Mouse (Mus musculus): ENCODE measurements around the gene Tmem132d. TPM values are rescaled to one million over a fixed set of nuclear protein-coding genes. Genes with fewer than 3 reads are reported as not detected.

The Tmem132d gene
- total RNA-seq, 1 experiment from 2014 or later = not detected

- DNase-seq = no peak
These were observed 27.8 kb downstream of the Tmem132d start for GRCm38 (mm10) chr5:128405071-128405470.

- no peak for DNase-seq
These were observed 28.7 kb downstream of the Tmem132d start for GRCm38 (mm10) chr5:128404223-128404622.

GRCm38 (mm10) chr5:128392372-128392771 lies 40.5 kb downstream of the Tmem132d start:
- no peak for DNase-seq

- no peak for DNase-seq
These were observed 43.2 kb downstream of the Tmem132d start for GRCm38 (mm10) chr5:128389665-128390064.

- DNase-seq = no peak
These were observed 44.3 kb downstream of the Tmem132d start for GRCm38 (mm10) chr5:128388358-128389141.

GRCm38 (mm10) chr5:128369814-128370213 lies 63.1 kb downstream of the Tmem132d start:
- DNase-seq = no peak

GRCm38 (mm10) chr5:128369111-128369510 lies 63.8 kb downstream of the Tmem132d start:
- no peak for DNase-seq

- no peak for DNase-seq
These were observed 67.5 kb downstream of the Tmem132d start for GRCm38 (mm10) chr5:128365261-128365985.

GRCm38 (mm10) chr5:128360946-128361675 lies 71.8 kb downstream of the Tmem132d start:
- no peak for DNase-seq

- no peak for DNase-seq
These were observed 84.0 kb downstream of the Tmem132d start for GRCm38 (mm10) chr5:128348835-128349234.

- no peak for DNase-seq
These were observed 96.0 kb downstream of the Tmem132d start for GRCm38 (mm10) chr5:128336841-128337240.

GRCm38 (mm10) chr5:128332766-128333165 lies 100.1 kb downstream of the Tmem132d start:
- DNase-seq = no peak

GRCm38 (mm10) chr5:128330351-128330750 lies 102.5 kb downstream of the Tmem132d start:
- DNase-seq = no peak

GRCm38 (mm10) chr5:128302387-128302786 lies 130.5 kb downstream of the Tmem132d start:
- no peak for DNase-seq

GRCm38 (mm10) chr5:128291191-128291590 lies 141.7 kb downstream of the Tmem132d start:
- DNase-seq = no peak

GRCm38 (mm10) chr5:128273255-128273654 lies 159.6 kb downstream of the Tmem132d start:
- DNase-seq = no peak

GRCm38 (mm10) chr5:128267366-128267765 lies 165.5 kb downstream of the Tmem132d start:
- DNase-seq = no peak

GRCm38 (mm10) chr5:128244219-128244618 lies 188.7 kb downstream of the Tmem132d start:
- DNase-seq = no peak

- DNase-seq = no peak
These were observed 196.1 kb downstream of the Tmem132d start for GRCm38 (mm10) chr5:128236638-128237335.

GRCm38 (mm10) chr5:128235611-128236010 lies 197.3 kb downstream of the Tmem132d start:
- no peak for DNase-seq

GRCm38 (mm10) chr5:128233101-128233500 lies 199.8 kb downstream of the Tmem132d start:
- DNase-seq = no peak

GRCm38 (mm10) chr5:128218281-128218680 lies 214.6 kb downstream of the Tmem132d start:
- DNase-seq = no peak
